Mouse (Mus musculus): ENCODE measurements at regions not wholly inside any gene's neighbourhood (a gene's known extent, or its start where the extent isn't known, plus 50 kb on each side); places are given as distances from the start of the nearest gene placed in this dataset.

DNA sequence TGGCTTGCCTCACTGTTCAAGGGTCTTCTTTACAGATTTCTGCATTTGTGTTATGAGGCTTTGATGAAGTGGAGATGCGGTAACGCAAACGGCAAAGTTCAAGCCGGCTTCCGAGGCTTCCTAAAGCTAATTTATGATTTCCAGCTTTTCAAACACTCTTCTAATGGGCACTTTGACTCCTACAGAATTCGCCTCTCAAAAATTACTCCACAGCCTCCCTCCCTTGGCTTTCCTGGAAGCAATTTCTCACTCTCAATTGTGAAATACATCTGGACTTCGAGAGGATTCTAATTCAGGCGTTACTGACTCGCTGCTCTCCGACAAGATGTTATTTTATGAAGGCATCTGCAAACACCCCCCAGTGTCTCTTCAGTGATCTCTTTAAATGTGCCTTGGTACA is 157.2 kb downstream of the Drd1 start:
- Histone ChIP-seq H3K27me3 (replicated peaks; ENCODE audit: low read depth, poor library complexity, severe bottlenecking) (no peaks in the 10 kb centered on the region), H3K27ac (replicated peaks) (no peak overlapping the region), H3K4me3 (no peak overlapping the region), H3K4me1 (peaks cover 12% of the 10 kb centered on the region), H3K9me3 (0 out of 2 replicates have a peak, but pooled peaks cover 3% of the 10 kb centered on the region), H3K36me3 (replicated peaks) (no peaks in the 10 kb centered on the region)
- DNase-seq (ENCODE audit: low spot score), result no peak
- WGBS, result 74% methylated on average over 10 of the region's 10 CpGs

DNA sequence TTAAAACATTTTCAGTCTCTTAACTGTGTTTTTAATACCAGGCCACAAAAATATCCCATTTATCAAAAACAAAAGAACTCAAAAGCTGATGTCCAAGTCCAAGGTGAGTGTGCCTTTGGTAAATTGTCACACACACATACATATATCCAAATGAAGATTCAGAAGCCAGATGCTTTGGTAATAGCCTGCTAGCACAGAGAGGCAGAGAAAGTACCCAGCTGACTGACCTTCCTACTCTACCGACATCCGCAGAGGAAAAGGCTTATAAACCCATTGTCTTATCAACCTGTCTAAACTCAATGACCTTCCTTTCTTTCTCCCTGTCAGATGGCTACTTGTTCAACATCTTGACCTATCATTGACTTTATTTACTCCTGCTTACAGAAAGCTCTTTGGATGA is 158.3 kb downstream of the Drd1 start:
- H3K36me3 ChIP-seq (replicated peaks), result no peaks in the 10 kb centered on the region
- 96% methylated on average over 2 of the region's 2 CpGs for WGBS
- H3K4me1 ChIP-seq, result peaks cover 11% of the 10 kb centered on the region
- H3K9me3 ChIP-seq, result 0 out of 2 replicates have a peak, but pooled peaks cover 3% of the 10 kb centered on the region
- no peaks in the 10 kb centered on the region for H3K27me3 ChIP-seq (replicated peaks; ENCODE audit: low read depth, poor library complexity, severe bottlenecking)
- no peak overlapping the region for H3K27ac ChIP-seq (replicated peaks)
- no peak for DNase-seq (ENCODE audit: low spot score)
- H3K4me3 ChIP-seq, result no peak overlapping the region

DNA sequence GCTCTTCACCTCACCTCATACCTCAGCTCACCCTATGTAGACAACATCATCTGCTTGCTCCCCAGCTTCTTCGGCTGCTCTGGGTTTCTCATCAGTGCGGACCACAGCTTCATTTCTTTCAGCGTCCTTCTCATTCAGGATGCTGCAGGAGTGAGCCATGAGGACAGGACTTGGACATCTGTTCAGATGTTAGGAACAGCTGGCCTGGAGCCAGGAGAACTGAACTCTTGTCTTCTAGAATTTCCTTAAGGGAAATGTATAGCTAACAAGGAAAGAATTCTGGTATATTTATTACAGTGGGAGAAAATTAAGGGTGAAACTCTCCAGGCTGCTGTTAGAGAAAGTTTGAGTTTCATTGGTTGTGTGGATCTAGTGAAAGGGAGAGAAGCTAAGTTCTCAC is 167.1 kb downstream of the Drd1 start:
- Histone ChIP-seq H3K4me3 (no peak overlapping the region), H3K4me1 (no peaks in the 10 kb centered on the region), H3K9me3 (no peaks in the 10 kb centered on the region), H3K27me3 (replicated peaks; ENCODE audit: low read depth, poor library complexity, severe bottlenecking) (no peaks in the 10 kb centered on the region), H3K36me3 (replicated peaks) (no peaks in the 10 kb centered on the region), H3K27ac (replicated peaks) (no peak overlapping the region)
- no peak for DNase-seq (ENCODE audit: low spot score)
- 96% methylated on average over 3 of the region's 3 CpGs for WGBS

DNA sequence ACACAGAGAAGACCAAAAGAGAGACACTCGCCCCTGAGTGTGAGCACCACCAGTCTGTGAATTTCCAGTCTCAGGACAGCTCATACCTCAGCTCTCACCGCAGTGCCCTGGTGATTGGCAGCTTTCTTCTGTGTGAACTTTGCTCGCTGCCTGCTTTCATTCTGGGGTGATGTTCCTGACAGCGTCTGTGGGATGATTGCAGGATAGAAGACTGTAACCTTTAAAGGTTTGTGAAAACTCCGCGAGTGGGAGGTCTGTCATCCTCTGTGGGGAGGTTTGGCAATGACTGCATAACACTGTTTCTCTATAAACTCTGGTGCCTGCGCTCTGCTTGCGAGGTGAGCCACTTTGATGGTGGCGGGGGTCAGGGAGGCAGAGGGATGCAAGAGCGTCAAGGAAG is 169.7 kb downstream of the Drd1 start:
- H3K27ac ChIP-seq (replicated peaks), result no peak overlapping the region
- WGBS, result 85% methylated on average over 10 of the region's 10 CpGs
- no peak overlapping the region for H3K4me3 ChIP-seq
- H3K27me3 ChIP-seq (replicated peaks; ENCODE audit: low read depth, poor library complexity, severe bottlenecking), result no peaks in the 10 kb centered on the region
- H3K36me3 ChIP-seq (replicated peaks), result no peaks in the 10 kb centered on the region
- no peaks in the 10 kb centered on the region for H3K9me3 ChIP-seq
- no peak for DNase-seq (ENCODE audit: low spot score)
- H3K4me1 ChIP-seq, result peaks cover 3% of the 10 kb centered on the region

DNA sequence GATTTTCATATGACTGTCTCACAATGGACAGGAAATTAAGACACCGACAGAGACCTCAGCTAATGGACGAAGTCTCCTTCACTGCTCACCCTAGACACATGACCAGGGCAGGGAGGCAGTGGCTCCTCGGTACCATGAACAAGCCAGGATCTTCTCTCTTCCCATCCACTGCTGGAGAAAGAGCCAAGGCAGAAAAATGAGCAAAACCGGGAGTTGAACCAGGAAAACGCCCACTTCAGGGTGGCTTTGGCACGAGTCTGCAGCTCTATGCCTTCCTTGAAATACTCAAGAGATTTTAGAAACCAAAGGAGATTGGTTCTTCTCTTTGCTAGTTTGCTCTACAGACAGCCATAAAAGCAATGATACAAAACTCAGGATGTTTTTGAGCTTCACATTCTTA is 172.3 kb downstream of the Drd1 start:
- 81% methylated on average over 6 of the region's 6 CpGs for WGBS
- Histone ChIP-seq H3K27me3 (replicated peaks; ENCODE audit: low read depth, poor library complexity, severe bottlenecking) (no peaks in the 10 kb centered on the region), H3K9me3 (0 out of 2 replicates have a peak, but pooled peaks cover 4% of the 10 kb centered on the region), H3K36me3 (replicated peaks) (no peaks in the 10 kb centered on the region), H3K27ac (replicated peaks) (no peak overlapping the region), H3K4me1 (peaks cover 10% of the 10 kb centered on the region), H3K4me3 (no peak overlapping the region)
- no peak for DNase-seq (ENCODE audit: low spot score)

DNA sequence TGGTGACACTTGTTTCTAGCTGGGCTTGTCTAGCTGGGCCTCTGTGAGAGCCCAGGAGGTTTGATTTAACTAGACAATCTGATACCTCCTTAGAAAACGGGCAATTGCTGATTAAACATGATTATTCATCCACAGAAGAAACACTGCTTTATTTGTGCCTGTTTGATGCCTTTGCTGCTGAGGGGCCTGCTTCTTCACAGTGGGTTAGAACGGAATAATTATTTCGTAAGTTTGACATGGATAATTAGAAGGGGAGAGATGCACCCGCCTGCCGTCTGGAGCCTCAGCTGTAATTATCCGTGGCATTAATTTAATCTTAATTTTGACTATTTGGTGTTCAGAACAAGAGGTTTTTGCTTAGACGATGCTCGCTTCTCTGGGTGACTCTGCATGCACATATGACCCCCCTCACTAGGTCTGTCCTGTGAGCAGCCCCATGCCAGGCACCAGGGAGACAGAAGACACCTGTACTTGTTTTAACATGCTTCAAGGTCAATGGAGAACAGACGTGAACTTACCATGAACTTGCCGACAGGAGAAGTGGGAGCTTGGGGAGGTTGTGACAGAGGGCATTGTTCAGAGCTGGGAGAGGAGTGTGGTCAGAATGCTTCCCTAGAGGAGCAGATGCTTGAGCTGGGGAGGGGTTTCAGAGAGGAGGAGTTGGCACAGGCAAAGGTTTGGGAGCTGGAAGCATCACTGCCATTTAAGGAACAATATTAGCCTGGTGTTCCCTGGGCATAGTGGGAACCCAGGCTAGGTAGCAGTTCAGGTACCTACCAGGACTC is 174.8 kb downstream of the Drd1 start:
- H3K27ac ChIP-seq (replicated peaks), result 0 out of 2 replicates have a peak overlapping the region, but pooled peaks have one; percentile 14
- H3K4me1 ChIP-seq, result peaks cover 10% of the 10 kb centered on the region
- no peaks in the 10 kb centered on the region for H3K36me3 ChIP-seq (replicated peaks)
- H3K4me3 ChIP-seq, result no peak overlapping the region
- 55% methylated on average over 10 of the region's 10 CpGs for WGBS
- 0 out of 2 replicates have a peak, but pooled peaks cover 4% of the 10 kb centered on the region for H3K9me3 ChIP-seq
- DNase-seq (ENCODE audit: low spot score), result peak; percentile 39
- H3K27me3 ChIP-seq (replicated peaks; ENCODE audit: low read depth, poor library complexity, severe bottlenecking), result no peaks in the 10 kb centered on the region

DNA sequence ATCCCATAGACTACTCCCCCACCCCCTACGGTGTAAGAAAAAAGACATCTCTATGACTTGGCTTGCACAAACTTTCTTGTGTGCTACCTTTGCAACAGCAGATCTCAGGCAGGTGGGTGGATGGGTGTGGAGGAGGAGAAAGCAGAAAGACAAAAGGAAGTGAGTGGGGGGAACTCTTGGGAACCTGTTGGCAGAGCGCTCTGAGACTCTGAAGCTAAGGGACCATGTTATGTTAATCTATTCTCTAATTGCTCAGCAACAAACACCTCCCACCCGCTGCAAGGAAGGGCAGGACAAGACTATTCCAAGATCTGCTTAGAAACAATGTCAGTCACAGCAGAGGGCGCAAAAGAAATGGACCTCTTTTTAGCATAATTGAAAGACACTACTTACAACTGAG is 180.0 kb downstream of the Drd1 start:
- DNase-seq (ENCODE audit: low spot score), result no peak
- Histone ChIP-seq H3K27ac (replicated peaks) (no peak overlapping the region), H3K4me3 (no peak overlapping the region), H3K27me3 (replicated peaks; ENCODE audit: low read depth, poor library complexity, severe bottlenecking) (no peaks in the 10 kb centered on the region), H3K9me3 (0 out of 2 replicates have a peak, but pooled peaks cover 4% of the 10 kb centered on the region), H3K4me1 (peaks cover 4% of the 10 kb centered on the region), H3K36me3 (replicated peaks) (no peaks in the 10 kb centered on the region)
- WGBS, result 81% methylated on average over 4 of the region's 4 CpGs

DNA sequence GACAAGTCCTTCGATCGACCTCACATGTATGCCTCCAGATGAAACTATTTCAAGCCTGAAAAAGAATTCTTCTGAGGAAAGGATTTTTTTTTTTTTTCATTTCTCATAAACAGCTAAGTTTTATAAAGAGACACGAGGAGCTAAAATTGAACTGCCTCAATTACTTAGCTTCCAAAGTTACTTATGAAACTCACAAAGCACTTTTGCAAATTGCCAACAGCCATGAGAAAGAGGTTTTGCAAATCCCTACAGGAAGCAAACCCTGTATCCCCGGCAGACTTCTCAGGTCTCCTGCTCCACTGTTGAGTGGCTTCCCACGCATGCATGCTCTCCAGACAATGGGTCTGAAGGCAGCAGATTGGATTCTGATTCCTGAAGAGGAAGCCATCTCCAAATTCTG is 190.2 kb downstream of the Drd1 start:
- Histone ChIP-seq H3K4me1 (peaks cover 6% of the 10 kb centered on the region), H3K4me3 (no peak overlapping the region), H3K27me3 (replicated peaks; ENCODE audit: low read depth, poor library complexity, severe bottlenecking) (no peaks in the 10 kb centered on the region), H3K9me3 (no peaks in the 10 kb centered on the region), H3K27ac (replicated peaks) (no peak overlapping the region), H3K36me3 (replicated peaks) (no peaks in the 10 kb centered on the region)
- WGBS, result 85% methylated on average over 5 of the region's 5 CpGs
- DNase-seq (ENCODE audit: low spot score), result no peak

DNA sequence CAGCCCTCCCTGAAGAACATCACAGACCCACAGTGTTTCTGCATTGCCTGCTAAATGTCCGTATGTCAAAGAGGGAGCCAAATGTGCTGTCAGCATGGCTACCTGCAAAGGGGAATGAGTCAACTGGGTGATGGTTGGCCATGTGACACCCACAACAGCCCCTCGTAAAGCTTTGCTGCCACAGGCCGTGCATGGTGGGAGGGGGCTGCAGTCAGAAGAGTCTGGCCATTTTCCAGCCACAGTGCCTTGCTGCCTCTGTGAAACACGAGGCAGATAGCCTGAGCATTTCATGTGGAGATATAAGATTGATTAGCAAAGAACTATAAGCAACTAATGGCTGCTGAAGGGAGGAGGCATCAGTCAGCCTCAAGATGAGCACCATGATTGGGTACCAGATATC is 193.2 kb downstream of the Drd1 start:
- H3K9me3 ChIP-seq, result no peaks in the 10 kb centered on the region
- H3K27me3 ChIP-seq (replicated peaks; ENCODE audit: low read depth, poor library complexity, severe bottlenecking), result no peaks in the 10 kb centered on the region
- H3K27ac ChIP-seq (replicated peaks), result no peak overlapping the region
- H3K4me3 ChIP-seq, result no peak overlapping the region
- peak; percentile 12 for DNase-seq (ENCODE audit: low spot score)
- no peaks in the 10 kb centered on the region for H3K36me3 ChIP-seq (replicated peaks)
- peaks cover 6% of the 10 kb centered on the region for H3K4me1 ChIP-seq
- WGBS, result 56% methylated on average over 4 of the region's 4 CpGs

DNA sequence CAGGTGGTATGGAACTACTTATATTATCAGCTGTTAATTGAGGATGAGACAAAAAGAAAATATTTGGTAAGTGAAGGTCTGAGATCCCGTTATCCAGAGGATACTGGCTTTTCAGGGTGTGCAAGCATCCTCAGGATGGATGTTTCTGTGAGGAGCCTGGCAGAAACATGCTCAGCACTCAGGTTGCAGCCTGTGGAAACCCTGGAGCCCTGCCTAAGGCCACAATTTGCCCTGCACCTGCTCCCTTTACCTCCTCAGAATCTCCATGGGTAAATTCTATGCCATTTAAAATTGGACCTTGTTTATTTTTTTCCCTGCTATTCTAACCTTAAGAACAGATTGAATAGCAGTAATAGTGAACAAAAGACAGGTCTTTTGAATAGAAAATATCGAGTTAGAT is 201.3 kb downstream of the Drd1 start:
- 66% methylated on average over 2 of the region's 2 CpGs for WGBS
- DNase-seq (ENCODE audit: low spot score), result no peak
- Histone ChIP-seq H3K36me3 (replicated peaks) (no peaks in the 10 kb centered on the region), H3K27ac (replicated peaks) (no peak overlapping the region), H3K4me1 (no peaks in the 10 kb centered on the region), H3K4me3 (no peak overlapping the region), H3K9me3 (no peaks in the 10 kb centered on the region), H3K27me3 (replicated peaks; ENCODE audit: low read depth, poor library complexity, severe bottlenecking) (no peaks in the 10 kb centered on the region)

DNA sequence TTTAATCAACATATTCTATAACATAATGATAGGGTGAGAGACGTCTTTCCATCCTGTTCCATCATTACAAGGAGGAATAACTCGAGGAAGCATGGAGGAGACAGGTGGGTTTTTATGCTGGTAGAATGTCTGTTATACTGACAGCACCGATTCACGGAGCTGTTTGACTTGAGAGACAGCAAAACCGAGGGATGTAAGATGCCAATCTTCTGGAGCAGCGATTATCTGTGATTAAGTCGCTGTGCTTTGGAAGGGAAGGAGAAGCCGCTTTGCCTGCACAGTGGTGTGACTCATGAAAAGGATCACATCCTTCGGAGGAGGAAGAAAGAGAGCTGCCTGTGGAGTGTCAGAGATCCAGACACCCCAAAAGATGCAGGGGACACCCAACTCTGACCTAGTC is 205.4 kb downstream of the Drd1 start:
- Histone ChIP-seq H3K27ac (replicated peaks) (no peak overlapping the region), H3K4me1 (no peaks in the 10 kb centered on the region), H3K36me3 (replicated peaks) (no peaks in the 10 kb centered on the region), H3K27me3 (replicated peaks; ENCODE audit: low read depth, poor library complexity, severe bottlenecking) (no peaks in the 10 kb centered on the region), H3K9me3 (no peaks in the 10 kb centered on the region), H3K4me3 (no peak overlapping the region)
- 83% methylated on average over 9 of the region's 9 CpGs for WGBS
- DNase-seq (ENCODE audit: low spot score), result no peak

DNA sequence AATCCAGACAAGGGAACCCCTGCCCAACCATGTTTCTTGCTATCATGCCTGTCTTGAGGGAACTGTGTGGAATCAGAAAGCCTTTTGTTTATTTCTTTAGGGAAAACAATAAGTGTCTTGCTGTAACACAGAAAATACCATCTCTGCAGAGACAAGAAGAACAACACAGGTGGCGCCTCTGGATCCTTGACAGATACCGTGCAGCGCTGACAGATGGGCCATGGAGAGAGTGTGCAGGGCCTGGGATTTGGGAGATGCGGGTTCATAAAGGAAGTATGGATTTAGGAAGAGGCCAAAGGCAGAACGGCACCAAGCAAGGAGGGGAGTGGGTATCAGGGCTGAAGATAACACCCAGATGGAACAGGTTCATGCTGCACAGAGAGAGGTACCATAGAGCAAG is 209.3 kb downstream of the Drd1 start:
- DNase-seq (ENCODE audit: low spot score), result no peak
- Histone ChIP-seq H3K9me3 (no peaks in the 10 kb centered on the region), H3K4me1 (no peaks in the 10 kb centered on the region), H3K4me3 (no peak overlapping the region), H3K36me3 (replicated peaks) (no peaks in the 10 kb centered on the region), H3K27me3 (replicated peaks; ENCODE audit: low read depth, poor library complexity, severe bottlenecking) (no peaks in the 10 kb centered on the region), H3K27ac (replicated peaks) (no peak overlapping the region)
- WGBS, result 87% methylated on average over 5 of the region's 5 CpGs

DNA sequence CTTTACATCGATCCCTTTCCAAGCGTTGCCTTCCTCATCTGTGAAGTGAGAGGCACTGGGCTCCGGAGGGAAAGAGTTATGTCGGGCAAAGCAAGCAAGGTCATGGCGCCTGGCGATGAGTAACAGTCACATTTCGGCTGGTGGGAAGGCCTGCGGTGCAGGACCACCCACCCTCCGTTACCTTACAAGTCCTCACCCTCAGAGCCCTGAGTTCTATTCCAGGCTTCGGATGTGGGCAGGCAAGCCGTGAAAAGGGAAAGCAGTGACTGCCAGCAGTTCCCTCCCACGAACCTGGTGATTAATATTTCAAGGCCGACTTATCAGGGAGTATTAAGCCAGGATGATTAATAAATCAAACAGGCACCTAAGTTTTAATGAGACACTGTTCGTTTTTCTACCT is 209.7 kb downstream of the Drd1 start:
- DNase-seq (ENCODE audit: low spot score), result no peak
- Histone ChIP-seq H3K4me1 (no peaks in the 10 kb centered on the region), H3K27me3 (replicated peaks; ENCODE audit: low read depth, poor library complexity, severe bottlenecking) (no peaks in the 10 kb centered on the region), H3K27ac (replicated peaks) (no peak overlapping the region), H3K9me3 (no peaks in the 10 kb centered on the region), H3K4me3 (no peak overlapping the region), H3K36me3 (replicated peaks) (no peaks in the 10 kb centered on the region)
- WGBS, result 89% methylated on average over 14 of the region's 14 CpGs

Data from embryonic facial prominence, embryonic 10.5 days (tissue).